Mouse (Mus musculus): Measurements from ENCODE around the gene Ift57.

GRCm38 (mm10) chr16:49790575-49791465 lies 91.8 kb downstream of the Ift57 start:
- TF ChIP-seq POLR2A (IDR thresholded peaks at IDR 0.05; ENCODE audit: low read depth, low read length) (no peak), ZC3H11A (IDR thresholded peaks at IDR 0.05; ENCODE audit: low read depth, low read length) (no peak), CTCF (conservative IDR thresholded peaks at IDR 0.05 in 1 of 2, IDR thresholded peaks at IDR 0.05 in 1 of 2; ENCODE audit: low read depth in 2 of 2, low read length in 2 of 2) (no peak), RCOR1 (conservative IDR thresholded peaks at IDR 0.05; ENCODE audit: low read depth, low read length) (no peak)

All from CH12.LX (cell line).